8 mouse cellular contexts compared by ENCODE assay signal in the genomic region with DNA sequence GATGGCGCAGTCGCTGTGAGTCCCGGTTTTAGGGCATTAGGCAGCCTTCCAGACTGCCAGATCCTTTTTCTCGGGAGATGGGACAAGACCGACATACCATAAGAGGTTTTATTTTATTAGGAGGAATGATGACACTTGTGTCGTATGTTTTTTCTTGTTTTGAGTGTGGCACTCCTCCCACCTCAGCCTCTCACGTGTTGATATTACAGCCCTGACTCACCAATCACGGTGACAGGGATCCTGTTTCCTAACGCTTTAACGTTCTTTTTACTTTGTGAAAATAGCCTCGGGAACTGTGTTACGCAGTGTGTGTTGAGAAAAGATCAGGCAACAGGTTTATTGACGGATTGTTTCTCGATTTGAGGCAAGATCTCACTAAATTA. TPM values are rescaled to one million over a fixed set of nuclear protein-coding genes. Genes with fewer than 3 reads are reported as not detected.
DNase-seq lines count a peak whose midpoint lies in the region; ATAC-seq and TF ChIP-seq lines count a peak whose summit lies in the region.

No protein-coding gene starts in this region.

- H3K4me1 ChIP-seq in heart, embryonic 12.5 days (replicated peaks), result peaks cover 15% of the 10 kb centered on the region
- H3K4me1 ChIP-seq in midbrain, postnatal 0 days (ENCODE audit: insufficient read depth, low read length), result peaks cover 4% of the 10 kb centered on the region

- peak overlapping the region; percentile 49 for H3ac ChIP-seq in C2C12 (ENCODE audit: control insufficient read depth, insufficient read length, low read depth)

- peaks cover 40% of the 10 kb centered on the region for H3K36me3 ChIP-seq in C2C12 (ENCODE audit: control insufficient read depth, insufficient read depth)
- H3K36me3 ChIP-seq in heart, embryonic 12.5 days, result peaks cover 23% of the 10 kb centered on the region
- peaks cover 15% of the 10 kb centered on the region for H3K36me3 ChIP-seq in midbrain, postnatal 0 days (ENCODE audit: insufficient read depth, low read length)

- H3K4me2 ChIP-seq in heart, embryonic 12.5 days, result peak overlapping the region; percentile 72
- H3K4me2 ChIP-seq in midbrain, postnatal 0 days (ENCODE audit: low read depth, low read length, poor library complexity, severe bottlenecking), result peak overlapping the region; percentile 58

- DNase-seq in gastrocnemius, adult 8-10 months (ENCODE audit: low spot score in 2 of 2), result peak; percentile 15 to 29
- DNase-seq in gastrocnemius, postnatal 10 days, result no peak
- peak; percentile 77 for DNase-seq in brain, adult 2 months (ENCODE audit: low read depth, low spot score)
- DNase-seq in liver (peak; percentile 28), MN1 (ENCODE audit: low spot score) (no peak)
- DNase-seq in midbrain, postnatal 0 days (ENCODE audit: low spot score), result peak; percentile 44

- peaks cover 63% of the 10 kb centered on the region for H3K79me3 ChIP-seq in C2C12 (ENCODE audit: low read depth)

- no peaks in the 10 kb centered on the region for H3K9me3 ChIP-seq in heart, embryonic 12.5 days (replicated peaks)
- H3K9me3 ChIP-seq in midbrain, postnatal 0 days (ENCODE audit: low read length), result no peaks in the 10 kb centered on the region

- no peaks in the 10 kb centered on the region for H3K27me3 ChIP-seq in C2C12 (ENCODE audit: control insufficient read depth, insufficient read depth, insufficient read length)
- no peaks in the 10 kb centered on the region for H3K27me3 ChIP-seq in heart, embryonic 12.5 days (replicated peaks)
- H3K27me3 ChIP-seq in midbrain, postnatal 0 days (ENCODE audit: insufficient read depth, low read length), result no peaks in the 10 kb centered on the region

- 0 out of 2 replicates have a peak, but pooled peaks have one; percentile 33 for ATAC-seq in heart, embryonic 12.5 days (ENCODE audit: insufficient number of reproducible peaks, low FRiP score)
- no peak for ATAC-seq in midbrain, postnatal 0 days (ENCODE audit: low FRiP score)

- peak overlapping the region; percentile 91 for H3K4me3 ChIP-seq in C2C12 (ENCODE audit: insufficient read depth, poor library complexity, severe bottlenecking)
- peak overlapping the region; percentile 98 for H3K4me3 ChIP-seq in heart, embryonic 12.5 days
- peak overlapping the region; percentile 100 for H3K4me3 ChIP-seq in midbrain, postnatal 0 days (ENCODE audit: low read depth, low read length)

- H3K27ac ChIP-seq in heart, embryonic 12.5 days (ENCODE audit: poor library complexity, severe bottlenecking), result peak overlapping the region; percentile 90; the same call in 1 of the 2 replicates
- H3K27ac ChIP-seq in midbrain, postnatal 0 days (ENCODE audit: low read depth, low read length), result peak overlapping the region; percentile 92

- WGBS in heart, embryonic 12.5 days, result 9% methylated on average over 14 of the region's 14 CpGs
- WGBS in midbrain, postnatal 0 days, result 6% methylated on average over 14 of the region's 14 CpGs

- TF ChIP-seq CTCF in C2C12 (IDR thresholded peaks at IDR 0.05; ENCODE audit: control insufficient read depth, insufficient read depth, insufficient read length), result no peak
- no peak for TF ChIP-seq CTCF in midbrain, postnatal 0 days (IDR thresholded peaks at IDR 0.05)

- peak overlapping the region; percentile 95 for H3K9ac ChIP-seq in heart, embryonic 12.5 days
- peak overlapping the region; percentile 79 for H3K9ac ChIP-seq in midbrain, postnatal 0 days (replicated peaks; ENCODE audit: low read length, poor library complexity, severe bottlenecking)

- peaks cover 84% of the 10 kb centered on the region for H3K79me2 ChIP-seq in C2C12 (ENCODE audit: control insufficient read depth, insufficient read depth)

TF ChIP-seq in C2C12, 6 proteins besides CTCF, POLR2A, EP300 and RAD21:
- TF ChIP-seq MAX (IDR thresholded peaks at IDR 0.05) (no peak), CEBPB (IDR thresholded peaks at IDR 0.05; ENCODE audit: low read depth) (no peak), FOSL1 (IDR thresholded peaks at IDR 0.05; ENCODE audit: insufficient read depth, low read length, poor library complexity, severe bottlenecking) (no peak), USF1 (IDR thresholded peaks at IDR 0.05; ENCODE audit: low read depth) (peak; percentile 64), MYOD1 (IDR thresholded peaks at IDR 0.05; ENCODE audit: control insufficient read depth, insufficient read length, low read depth) (no peak)
TF ChIP-seq in C2C12: peak in this region for 1.

RNA-seq across cellular contexts. Expression of a gene that starts 1.2 kb away (rescaled TPM):
- 10 to 100 TPM in 2 of 4 experiments, 1 to 10 TPM in 2; 9.6 to 15.0 (median 10.2) TPM for total RNA-seq in gastrocnemius, adult 8-10 months (2022)
- total RNA-seq in gastrocnemius, postnatal 10 days (2021), result 1 to 10 TPM; 6.5 to 9.1 TPM
- 3.6 TPM for polyA plus RNA-seq in C2C12 (2012; fragmentation: generic; extraction: Trizol)
- polyA plus RNA-seq in heart, embryonic 12.5 days (2016; fragmentation: Nextera tagmentation; extraction: Ambion mirVana), result 14.2 and 17.3 TPM in 2 replicates
- 18.5 and 27.2 TPM in 2 replicates for total RNA-seq in midbrain, postnatal 0 days (2014; rRNA removed)
- 17.6 and 19.3 TPM in 2 replicates for polyA plus RNA-seq in midbrain, postnatal 0 days (2015; fragmentation: Nextera tagmentation; extraction: Ambion mirVana)

RNA-seq across cellular contexts. Expression of a gene that starts 8.8 kb away (rescaled TPM):
- total RNA-seq in gastrocnemius, adult 8-10 months (2022), result 100 to 1,000 TPM; 479 to 689 (median 565) TPM
- 100 to 1,000 TPM; 823 to 845 TPM for total RNA-seq in gastrocnemius, postnatal 10 days (2021)
- polyA plus RNA-seq in C2C12 (2012; fragmentation: generic; extraction: Trizol), result 1,568 TPM
- 613 and 621 TPM in 2 replicates for polyA plus RNA-seq in heart, embryonic 12.5 days (2016; fragmentation: Nextera tagmentation; extraction: Ambion mirVana)
- total RNA-seq in midbrain, postnatal 0 days (2014; rRNA removed), result 306 and 343 TPM in 2 replicates
- polyA plus RNA-seq in midbrain, postnatal 0 days (2015; fragmentation: Nextera tagmentation; extraction: Ambion mirVana), result 488 and 533 TPM in 2 replicates

RNA-seq across cellular contexts. Expression of a gene that starts 40.2 kb away (rescaled TPM):
- 1 to 10 TPM; 4.3 to 7.2 (median 5.5) TPM for total RNA-seq in gastrocnemius, adult 8-10 months (2022)
- 1 to 10 TPM; 3.2 to 5.5 TPM for total RNA-seq in gastrocnemius, postnatal 10 days (2021)
- 4.7 TPM for polyA plus RNA-seq in C2C12 (2012; fragmentation: generic; extraction: Trizol)
- polyA plus RNA-seq in heart, embryonic 12.5 days (2016; fragmentation: Nextera tagmentation; extraction: Ambion mirVana), result 9.8 and 9.9 TPM in 2 replicates
- 7.7 and 11.5 TPM in 2 replicates for total RNA-seq in midbrain, postnatal 0 days (2014; rRNA removed)
- polyA plus RNA-seq in midbrain, postnatal 0 days (2015; fragmentation: Nextera tagmentation; extraction: Ambion mirVana), result 6.1 and 6.8 TPM in 2 replicates

RNA-seq across cellular contexts. Expression of a gene that starts 54.6 kb away (rescaled TPM):
- total RNA-seq in gastrocnemius, adult 8-10 months (2022), result 10 to 100 TPM; 54.8 to 66.4 (median 63.5) TPM
- total RNA-seq in gastrocnemius, postnatal 10 days (2021), result 10 to 100 TPM; 46.5 TPM
- 41.2 TPM for polyA plus RNA-seq in C2C12 (2012; fragmentation: generic; extraction: Trizol)
- polyA plus RNA-seq in heart, embryonic 12.5 days (2016; fragmentation: Nextera tagmentation; extraction: Ambion mirVana), result 177 and 180 TPM in 2 replicates
- 76.5 and 103 TPM in 2 replicates for total RNA-seq in midbrain, postnatal 0 days (2014; rRNA removed)
- 224 and 233 TPM in 2 replicates for polyA plus RNA-seq in midbrain, postnatal 0 days (2015; fragmentation: Nextera tagmentation; extraction: Ambion mirVana)

Comparison
In these comparisons a context has a peak if more than half of its experiments do, and no peak if none do; other contexts are left out.
1. DNase-seq: peak in gastrocnemius, adult 8-10 months (2 of 2), brain, adult 2 months (single experiment), liver (single experiment) and midbrain, postnatal 0 days (single experiment); none in gastrocnemius, postnatal 10 days (single experiment) and MN1 (single experiment).
2. Peak in every context shown above with its lines, with median percentiles within 50 percentile points of each other: H3K4me3 ChIP-seq.